Mouse (Mus musculus) layer of hippocampus, postnatal 14 days (tissue): ENCODE data around the gene Fam117b. TPM values are rescaled to one million over a fixed set of nuclear protein-coding genes. Genes with fewer than 3 reads are reported as not detected.

Experiments used
- DNase-seq, 2 experiments: peaks; one replicate each; pipeline ENCODE4 v3.0.0; 2021 to 2022; ENCODE audit warnings: low spot score in 2 of 2, mixed read lengths in 1 of 2
- total RNA-seq, 2 experiments: library from RNA; stranded (reverse); gene quantifications; 2 replicates each; pipeline ENCODE4 v1.2.3; 2021

Fam117b gene
- total RNA-seq, 2 experiments from 2014 or later: 51.4 to 52.5 TPM

DNA sequence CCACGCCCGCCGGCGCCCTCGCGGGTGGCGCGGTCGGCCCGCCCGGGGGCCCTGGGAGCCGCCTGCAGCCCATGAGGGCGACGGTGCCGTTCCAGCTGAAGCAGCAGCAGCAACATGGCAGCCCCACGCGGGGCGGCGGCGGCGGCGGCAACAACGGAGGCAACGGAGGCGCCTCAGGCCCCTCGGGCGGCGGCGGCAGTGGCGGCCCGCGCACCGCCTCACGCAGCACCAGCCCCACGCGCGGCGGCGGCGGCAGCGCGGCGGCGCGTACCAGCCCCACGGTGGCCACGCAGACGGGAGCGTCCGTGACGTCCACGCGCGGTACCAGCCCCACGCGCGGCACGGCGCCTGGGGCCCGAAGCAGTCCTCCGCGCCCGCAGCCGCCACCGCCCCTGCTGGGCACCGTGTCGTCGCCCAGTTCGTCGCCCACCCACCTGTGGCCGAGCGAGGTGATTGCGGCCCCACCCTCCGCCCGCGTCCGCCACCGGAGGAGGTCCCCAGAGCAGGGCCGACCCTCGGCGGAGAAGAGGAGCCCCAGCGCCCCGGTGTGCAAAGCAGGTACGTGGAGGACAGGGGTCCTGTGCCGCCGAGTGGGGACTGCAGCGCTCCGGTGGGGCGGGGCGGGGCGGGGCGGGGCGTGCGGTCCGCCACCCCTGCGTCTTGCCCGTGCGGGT is 526 bp downstream of the Fam117b start:
- DNase-seq: peak; percentile 41 to 64

GRCm38 (mm10) chr1:59913869-59914225 is 1.0 kb downstream of the Fam117b start:
- peak in 1 of 2 experiments; percentile 33 for DNase-seq

DNA sequence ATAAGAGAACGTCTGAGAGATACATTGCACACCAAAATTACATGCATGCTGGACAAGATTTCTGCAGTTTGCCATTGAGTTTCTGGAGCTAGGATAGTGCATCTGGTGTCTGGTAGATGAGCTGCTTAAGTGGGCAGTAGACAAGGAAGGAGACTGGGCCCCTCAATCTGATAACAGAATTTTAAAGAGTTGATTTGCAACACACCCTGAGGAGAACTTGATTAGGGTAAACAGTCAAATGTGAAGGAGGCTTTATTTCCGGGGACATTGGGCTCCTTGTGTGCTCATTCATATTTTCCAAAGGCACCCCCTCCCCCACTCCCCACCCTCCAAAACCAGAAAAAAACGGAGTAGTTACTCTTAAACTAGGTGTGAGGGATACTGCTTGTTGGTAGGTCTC is 2.0 kb downstream of the Fam117b start:
- no peak for DNase-seq

DNA sequence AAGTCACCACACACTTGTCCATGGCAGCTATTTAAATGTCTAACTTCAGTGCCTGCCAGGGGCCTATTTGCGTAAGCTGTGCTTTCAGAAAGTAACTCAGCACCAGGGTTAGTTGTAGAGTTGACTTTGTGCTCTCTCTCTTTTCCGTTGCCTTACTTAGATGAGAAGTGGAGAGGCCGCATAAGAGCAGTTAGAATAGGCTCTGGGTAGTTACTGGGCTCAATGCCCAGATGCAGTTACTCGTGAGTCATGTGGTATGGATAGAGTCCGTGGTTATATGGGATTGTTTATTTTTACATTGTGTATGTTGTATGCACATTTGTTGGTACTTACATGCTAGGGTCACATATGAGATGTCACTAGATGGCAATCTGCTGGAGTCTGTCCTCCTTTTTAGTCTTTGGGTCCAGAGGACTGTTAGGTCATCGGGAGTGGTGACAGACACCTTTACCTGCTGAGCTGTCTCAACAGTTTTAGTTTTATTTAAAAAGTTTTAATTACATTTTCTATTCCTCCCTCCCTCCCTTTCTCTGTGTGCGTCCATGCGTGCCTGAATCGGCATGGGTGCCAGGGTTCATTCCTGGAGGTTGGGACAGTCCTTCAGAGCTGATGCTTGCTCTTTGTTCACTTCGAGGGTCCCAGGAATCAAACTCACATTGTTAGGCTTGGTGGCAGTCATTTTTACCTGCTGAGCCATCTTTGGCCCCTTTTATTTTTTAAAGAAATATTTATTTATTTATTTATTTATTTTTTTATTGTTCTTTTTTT is 3.2 kb downstream of the Fam117b start:
- DNase-seq: no peak

DNA sequence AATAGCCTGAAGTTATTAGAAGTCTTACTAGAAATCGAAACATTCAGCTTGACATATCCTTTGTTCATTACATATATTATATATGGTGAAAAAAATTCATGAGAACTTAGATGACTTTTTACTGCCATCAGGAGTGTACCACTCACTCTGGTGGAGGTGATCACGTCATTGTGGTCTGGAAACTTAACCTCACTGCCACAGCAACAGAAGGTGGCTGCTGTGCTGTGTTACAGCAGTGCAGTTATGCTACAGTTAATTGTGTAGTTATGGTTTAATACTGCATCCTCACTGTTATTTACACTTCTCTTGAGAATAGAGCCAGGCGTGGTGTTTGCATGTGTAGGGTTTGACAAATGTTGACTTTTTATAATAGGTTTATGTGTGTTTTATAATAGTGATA is 4.6 kb downstream of the Fam117b start:
- DNase-seq: no peak

DNA sequence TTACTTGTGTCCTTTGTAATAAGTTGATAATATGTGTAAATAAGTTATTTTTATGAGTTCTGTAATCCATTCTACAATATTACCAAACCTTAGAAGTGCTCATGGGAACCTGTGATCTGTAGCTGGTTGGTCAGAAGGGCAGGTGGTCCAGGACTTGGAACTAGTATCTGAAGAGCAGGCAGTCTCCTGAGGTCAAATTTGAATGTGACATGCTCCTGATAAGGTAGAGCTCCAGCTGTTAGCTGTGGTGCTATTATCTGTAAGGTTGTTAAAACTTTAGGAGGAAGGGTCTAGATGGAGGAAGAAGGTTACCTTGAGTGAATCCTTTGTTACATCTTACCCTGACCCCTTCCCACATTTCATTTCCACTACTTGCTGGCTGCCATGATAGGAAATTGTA is 5.3 kb downstream of the Fam117b start:
- DNase-seq: no peak

DNA sequence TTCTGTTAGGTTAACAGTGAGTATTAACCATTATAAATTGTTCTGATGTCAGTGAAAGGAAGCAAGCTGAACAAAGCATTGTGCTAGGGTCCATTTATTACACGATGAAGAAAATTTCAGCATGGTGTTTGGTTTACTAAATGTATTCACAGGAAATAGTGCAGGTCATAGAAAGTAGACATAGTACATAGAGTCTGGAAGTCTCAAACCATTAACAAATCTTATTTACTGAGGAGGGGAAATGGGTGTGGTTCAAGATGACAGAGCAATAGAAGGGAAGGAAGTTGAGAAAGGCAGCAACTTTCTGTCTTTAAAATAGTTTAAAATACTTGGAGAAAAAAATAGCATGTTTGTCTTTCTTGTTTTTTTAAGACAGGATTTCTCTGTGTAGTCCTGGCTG is 10.4 kb downstream of the Fam117b start:
- no peak for DNase-seq

GRCm38 (mm10) chr1:59923673-59924072 is 10.9 kb downstream of the Fam117b start:
- no peak for DNase-seq

DNA sequence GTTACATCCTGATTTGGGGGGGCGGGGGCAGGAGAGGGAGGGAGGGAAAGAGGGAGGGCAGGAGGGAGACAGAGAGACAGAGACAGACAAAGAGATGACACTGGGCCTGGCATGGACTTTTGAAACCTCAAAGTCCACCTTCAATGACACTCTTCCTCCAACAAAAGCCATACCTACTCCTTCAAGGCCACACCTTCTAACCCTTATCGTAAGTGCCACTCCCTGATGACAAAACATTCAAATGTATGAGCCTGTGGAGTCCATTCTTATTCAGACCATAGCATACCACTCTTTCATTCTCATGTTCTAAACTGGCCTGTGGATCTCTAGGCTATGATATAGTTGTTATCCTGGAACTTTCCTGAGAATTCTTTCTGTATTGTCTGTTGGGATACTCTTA is 11.6 kb downstream of the Fam117b start:
- DNase-seq: no peak

DNA sequence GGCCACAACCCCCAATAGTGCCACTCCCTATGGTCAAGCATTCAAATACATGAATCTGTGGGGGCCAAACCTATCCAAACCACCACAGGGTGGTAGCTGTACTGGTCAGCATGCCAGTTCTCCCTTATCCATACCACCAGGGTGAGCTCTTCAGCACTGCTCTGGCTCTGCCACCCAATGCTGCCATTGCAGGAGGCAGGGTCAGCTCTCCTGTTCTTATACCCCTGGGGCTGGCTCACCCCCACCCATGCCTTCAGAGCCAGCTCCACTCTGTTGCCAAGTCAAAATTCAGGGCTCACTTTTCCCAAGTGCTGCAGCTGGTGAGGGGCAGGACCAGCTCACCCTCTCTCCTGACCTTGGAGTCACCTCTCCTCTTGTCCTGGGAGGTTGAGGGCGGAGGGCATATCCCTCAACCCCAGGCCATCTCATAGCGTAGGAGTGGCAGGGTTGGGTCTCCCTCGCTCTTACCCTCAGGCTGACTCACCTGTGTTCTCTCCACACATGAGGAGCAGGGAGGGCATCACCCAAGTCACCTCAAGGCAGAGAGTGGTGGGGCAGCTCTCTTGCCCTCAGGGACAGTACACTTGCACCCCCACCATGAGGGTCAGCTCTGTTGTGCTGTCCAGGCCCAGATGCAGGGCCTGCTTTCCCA is 13.3 kb downstream of the Fam117b start:
- no peak for DNase-seq

- no peak for DNase-seq
These were observed 14.4 kb downstream of the Fam117b start for GRCm38 (mm10) chr1:59927131-59927680.

DNA sequence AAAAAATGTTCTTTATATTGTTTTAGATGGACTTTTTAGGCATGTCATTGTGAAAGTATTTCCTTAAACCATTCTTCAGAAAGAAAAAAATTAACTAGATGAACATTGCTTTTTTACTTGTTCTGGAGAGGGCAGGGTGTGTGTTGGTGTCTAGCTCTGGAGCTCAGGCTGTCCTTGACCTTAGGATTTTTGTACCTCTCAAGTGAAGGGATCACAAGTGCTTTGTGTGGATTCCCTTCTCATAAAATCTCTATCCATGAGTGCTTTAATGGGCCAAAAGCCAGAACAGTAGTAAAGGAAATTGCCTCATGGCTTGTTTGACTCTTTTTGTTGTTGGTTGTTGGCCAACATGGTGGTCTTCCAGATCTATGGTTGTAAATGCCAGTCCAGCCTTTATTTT is 18.1 kb downstream of the Fam117b start:
- no peak for DNase-seq

- DNase-seq: no peak
These were observed 20.2 kb downstream of the Fam117b start for GRCm38 (mm10) chr1:59932991-59933390.

- DNase-seq: no peak
These were observed 28.3 kb downstream of the Fam117b start for GRCm38 (mm10) chr1:59941063-59941462.

- DNase-seq: no peak
These were observed 29.4 kb downstream of the Fam117b start for GRCm38 (mm10) chr1:59942057-59942790.

DNA sequence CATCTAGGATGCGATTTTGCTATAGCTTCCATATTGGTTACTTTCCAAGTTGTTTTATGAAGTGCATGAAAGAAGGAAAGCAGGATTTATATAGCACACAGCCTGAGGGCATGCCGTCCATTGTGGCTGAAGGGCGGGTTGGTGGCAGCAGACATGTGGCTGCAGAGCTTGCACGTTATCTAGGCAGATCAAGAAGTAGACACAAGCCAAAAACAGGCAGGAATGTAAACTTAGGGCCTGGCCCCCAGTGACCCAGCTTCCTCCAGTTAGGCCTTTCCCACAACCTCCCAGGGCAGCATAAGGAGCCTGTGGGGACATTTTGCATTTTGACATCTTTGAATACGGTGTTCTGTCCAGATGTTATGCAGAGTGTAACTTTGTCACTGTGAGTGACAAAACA is 31.0 kb downstream of the Fam117b start:
- no peak for DNase-seq

DNA sequence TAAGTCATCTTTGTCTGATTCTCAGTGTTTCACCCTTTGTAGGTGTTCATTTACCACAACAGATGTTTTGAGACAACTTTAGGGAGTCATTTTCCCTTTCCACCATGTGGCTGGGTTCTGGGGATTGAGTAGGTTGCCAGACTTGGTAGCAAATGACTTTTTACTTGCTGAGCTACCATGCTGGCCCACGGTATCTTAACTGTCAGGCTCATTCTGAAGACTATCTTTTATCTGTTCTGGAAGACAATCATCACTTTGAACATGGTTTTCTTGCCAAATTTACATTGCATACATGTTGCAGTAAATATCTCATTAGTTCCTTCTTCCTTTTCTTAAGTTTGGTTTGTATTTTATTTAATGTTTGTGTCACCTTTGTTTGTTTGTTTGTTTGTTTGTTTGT is 33.2 kb downstream of the Fam117b start:
- DNase-seq: no peak

GRCm38 (mm10) chr1:59947509-59947908 is 34.7 kb downstream of the Fam117b start:
- DNase-seq: no peak

DNA sequence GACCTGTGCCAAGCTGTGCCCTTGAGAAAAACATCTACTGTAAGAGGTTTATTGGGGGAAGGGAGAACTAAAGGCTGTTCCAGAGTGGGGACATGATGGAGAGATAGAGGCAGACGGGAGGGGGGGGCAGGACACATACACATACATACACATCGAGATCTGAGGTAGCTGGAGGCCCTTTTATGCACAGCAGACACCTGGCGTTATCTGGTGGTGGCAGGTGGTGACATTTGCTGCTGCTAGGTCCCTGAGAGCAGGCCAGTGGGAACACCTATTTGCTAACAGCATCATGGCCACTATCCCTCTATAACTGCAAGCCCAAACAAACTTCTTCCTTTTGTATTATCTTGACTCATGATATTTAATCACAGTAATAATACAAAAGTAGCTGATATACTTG is 44.4 kb downstream of the Fam117b start:
- DNase-seq: no peak

- DNase-seq: no peak
These were observed 47.1 kb downstream of the Fam117b start for GRCm38 (mm10) chr1:59959941-59960340.

DNA sequence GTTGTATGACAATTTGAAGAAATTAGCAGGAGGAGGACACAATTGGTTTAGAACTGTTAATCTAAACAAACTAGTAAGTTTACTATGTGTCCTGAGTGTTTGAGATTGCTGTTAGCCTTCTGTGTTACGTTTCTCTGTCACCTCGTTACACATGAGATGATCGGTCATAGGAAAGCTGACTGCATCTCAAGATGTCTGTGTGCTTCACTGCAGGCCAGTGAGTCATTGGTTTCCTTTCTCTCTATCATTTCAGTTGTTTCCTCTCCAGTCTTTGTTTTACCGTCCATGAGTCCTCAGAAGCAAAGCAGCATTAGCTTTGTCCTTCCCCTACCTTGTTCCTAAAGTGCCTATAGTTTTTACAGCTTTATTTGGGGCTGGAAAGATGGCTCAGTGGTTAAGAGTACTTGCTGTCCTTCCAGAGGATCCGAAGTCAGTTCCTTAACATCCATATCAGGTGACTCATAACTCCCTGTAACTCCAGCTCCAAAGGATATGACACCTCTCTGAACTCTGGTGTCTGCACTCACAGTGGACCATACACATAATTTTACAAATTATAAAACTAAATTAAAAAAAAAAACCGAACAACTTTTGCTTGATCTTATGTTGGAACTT is 53.5 kb downstream of the Fam117b start:
- no peak for DNase-seq
